Mouse (Mus musculus): ENCODE measurements around the gene Cinp. TPM values are rescaled to one million over a fixed set of nuclear protein-coding genes. Genes with fewer than 3 reads are reported as not detected.

Cinp gene
- 47.4 and 50.2 TPM in 2 replicates for total RNA-seq (2021)
- long read RNA-seq, experiment 1, transcript Cinp-201 (5 exons, 2,029 nt) = major isoform, 35 of 59 reads
- long read RNA-seq, experiment 1, partial matches to known transcripts = 2 of 59 reads
- long read RNA-seq, experiment 1, other reads (novel, unspliced or antisense) = 12 of 59 reads
- long read RNA-seq, experiment 2, transcript Cinp-201 (5 exons, 2,029 nt) = major isoform, 28 of 48 reads
- long read RNA-seq, experiment 2, partial matches to known transcripts = 4 of 48 reads
- long read RNA-seq, experiment 2, other reads (novel, unspliced or antisense) = 11 of 48 reads

GRCm38 (mm10) chr12:110889036-110890020 is at the start of gene Cinp, which contains the start of gene Tecpr2:
Gene Cinp (minus strand): TSS chr12:110889145.
Gene Tecpr2 (plus strand): TSS chr12:110889264.
- DNase-seq = peak; percentile 98

DNA sequence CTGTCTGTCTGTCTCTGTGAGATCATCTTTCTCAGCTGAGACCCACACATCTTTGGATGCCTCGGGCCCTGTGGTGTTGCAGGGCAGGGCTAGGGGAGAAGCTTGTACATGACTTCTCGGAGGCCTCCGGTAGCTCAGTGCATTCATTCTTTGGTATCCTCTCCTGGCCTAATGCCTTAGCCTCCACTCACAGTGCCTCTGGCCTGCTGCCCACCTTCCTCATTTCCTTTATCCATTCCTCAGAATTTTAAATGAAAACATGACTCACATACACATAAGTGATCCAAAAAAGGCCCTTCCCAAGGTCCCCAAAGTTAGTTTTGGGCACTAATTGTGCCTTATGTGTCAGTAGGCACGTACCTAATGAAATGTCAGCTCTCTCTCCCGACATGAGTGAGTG is 48.6 kb upstream of the Cinp start:
- DNase-seq = peak; percentile 58

DNA sequence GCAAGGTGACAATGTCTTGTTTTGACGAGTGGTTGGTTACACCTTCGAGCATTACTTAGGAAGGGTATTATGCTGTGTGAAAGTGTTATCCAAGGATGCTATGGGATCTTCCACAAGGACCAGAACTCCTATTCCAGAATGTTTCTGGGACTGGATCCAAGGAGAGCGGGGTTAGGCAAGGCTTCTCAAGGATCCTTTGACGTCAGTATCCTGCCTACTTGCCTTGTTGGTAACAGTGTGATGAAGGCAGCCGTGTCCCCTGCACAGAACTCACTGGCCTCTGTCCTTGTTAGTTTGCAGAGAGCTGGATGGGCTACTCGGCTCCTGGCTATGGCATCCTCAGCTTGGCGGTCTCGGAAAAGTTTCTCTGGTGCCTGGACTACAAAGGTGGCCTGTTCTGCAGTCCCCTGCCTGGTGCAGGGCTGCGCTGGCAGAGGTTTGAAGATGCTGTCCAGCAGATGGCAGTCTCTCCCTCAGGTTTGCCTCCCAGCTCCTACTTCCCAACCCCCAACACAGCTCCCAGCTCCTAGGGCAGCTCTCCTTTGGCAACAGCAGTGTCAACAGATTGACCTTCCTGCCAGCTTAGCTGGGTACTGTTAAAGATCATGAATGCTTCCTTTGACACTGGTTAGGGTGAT is 47.2 kb upstream of the Cinp start:
- DNase-seq = peak; percentile 93

GRCm38 (mm10) chr12:110932820-110933219 is 43.9 kb upstream of the Cinp start:
- DNase-seq = no peak

DNA sequence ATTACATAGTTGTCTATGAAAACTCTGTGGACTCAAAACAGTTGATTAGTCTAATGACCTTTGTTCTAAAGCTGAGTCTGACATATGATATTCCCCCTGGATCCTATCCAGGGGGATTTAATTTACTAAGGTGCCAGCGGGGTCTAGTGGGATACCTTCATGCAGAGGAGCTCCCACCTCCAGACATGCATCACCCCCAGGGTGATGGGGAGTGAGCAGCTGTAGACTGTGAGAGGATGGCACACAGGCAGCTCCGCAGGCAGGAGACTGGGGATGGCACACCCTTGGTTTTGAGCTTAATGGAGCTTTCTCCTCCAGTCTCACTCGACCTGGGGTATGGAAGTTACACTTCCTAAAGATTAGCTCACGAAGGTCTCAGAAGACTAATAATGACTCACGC is 32.6 kb upstream of the Cinp start:
- no peak for DNase-seq

- DNase-seq = no peak
These were observed 31.3 kb upstream of the Cinp start for GRCm38 (mm10) chr12:110920254-110920653.

DNA sequence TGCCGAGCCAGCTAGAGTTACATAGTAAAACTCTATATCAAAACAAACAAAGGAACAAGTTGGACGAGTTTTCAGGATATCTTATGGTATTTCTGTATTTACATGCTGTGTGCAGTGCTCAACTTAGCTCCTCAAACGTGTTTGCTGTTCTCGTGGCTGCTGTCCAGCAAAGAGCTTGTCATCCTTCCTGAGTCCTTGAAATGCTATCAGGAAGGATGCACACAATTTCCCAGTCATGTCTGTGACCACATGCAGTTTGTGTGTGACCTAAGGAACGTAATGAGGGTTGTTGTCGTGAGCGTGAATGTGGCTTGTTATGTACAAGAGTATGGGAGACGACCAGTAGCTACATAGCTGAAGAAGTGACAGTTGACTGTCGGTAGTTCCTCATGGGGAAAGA is 26.8 kb upstream of the Cinp start:
- peak; percentile 62 for DNase-seq

- DNase-seq = no peak
These were observed 21.0 kb upstream of the Cinp start for GRCm38 (mm10) chr12:110909962-110910361.

DNA sequence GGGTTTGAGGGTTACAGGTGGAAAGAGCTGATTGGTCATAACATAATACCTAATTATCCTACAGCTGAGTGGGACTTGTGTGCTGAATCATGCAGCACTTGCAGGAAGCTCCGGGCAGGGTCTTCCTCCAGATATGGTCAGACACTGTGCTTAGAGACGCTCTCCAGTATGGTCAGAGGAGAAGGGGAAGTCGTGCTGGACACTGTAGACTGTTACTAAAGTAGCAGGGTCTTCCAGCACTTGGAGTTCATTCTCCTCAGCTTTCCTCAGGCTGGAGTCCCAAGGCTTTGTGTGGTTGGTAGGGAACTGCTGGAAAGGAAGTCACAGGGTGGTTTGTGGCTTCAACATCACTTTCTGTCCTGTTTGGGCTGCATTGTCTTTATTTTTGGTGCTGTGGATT is 18.9 kb upstream of the Cinp start:
- DNase-seq = no peak

DNA sequence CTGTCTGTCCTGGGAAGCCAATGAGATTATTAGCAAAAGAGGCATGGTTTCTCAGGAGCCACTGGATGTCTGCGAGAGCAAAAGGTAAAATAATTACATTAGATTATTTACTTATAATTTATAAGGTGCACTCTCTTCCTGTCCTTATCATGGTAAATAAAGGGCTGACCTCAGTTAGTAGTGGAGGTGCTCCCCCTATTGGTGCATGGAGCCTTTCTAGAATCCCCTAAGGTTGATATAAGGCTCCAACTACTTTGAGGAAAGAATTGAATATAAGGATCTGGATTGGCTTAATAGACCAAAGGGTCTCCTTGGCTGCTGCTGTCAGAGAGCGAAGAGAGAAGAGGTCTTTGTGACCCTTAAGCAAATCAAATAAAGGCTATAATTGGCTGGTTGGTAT is 14.6 kb upstream of the Cinp start:
- DNase-seq = peak; percentile 29

DNA sequence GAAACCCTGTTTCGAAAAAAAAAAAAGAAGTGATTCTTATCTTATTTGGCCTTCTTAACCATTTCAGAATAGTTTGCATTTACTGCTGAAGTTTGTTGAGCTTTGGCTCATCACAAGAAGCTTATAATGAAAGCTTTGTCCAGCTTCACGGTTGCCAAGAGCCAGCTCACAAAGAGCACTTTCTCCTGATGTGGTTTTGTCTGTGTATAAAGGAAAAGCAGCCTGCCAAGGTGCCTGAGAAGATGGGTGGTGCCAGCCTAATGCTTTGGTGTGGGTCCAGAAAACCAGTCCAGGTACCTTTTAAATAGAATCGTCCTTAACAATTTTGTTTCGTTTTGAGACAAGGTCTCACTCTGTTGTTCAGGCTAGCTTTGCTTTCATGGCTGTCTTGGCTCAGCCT is 13.2 kb upstream of the Cinp start:
- no peak for DNase-seq

DNA sequence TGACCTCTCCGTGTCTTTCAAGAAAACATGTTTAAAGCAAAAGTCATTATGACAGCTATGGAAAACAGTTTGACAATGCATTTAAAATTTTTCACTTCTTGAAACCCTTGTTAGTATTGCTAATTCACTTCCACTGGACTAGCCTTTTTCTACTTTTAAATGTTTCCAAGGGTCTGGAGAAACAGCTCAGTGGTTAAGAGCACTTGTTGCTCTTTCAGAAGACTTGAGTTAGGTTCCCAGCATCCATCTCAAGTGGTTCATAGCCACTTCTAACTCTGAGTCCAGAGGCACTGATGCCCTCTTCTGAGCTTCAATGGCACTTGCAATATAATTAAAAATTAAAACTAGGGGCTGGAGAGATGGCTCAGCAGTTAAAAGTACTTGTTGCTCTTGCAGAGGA is 2.9 kb upstream of the Cinp start:
- DNase-seq = no peak

DNA sequence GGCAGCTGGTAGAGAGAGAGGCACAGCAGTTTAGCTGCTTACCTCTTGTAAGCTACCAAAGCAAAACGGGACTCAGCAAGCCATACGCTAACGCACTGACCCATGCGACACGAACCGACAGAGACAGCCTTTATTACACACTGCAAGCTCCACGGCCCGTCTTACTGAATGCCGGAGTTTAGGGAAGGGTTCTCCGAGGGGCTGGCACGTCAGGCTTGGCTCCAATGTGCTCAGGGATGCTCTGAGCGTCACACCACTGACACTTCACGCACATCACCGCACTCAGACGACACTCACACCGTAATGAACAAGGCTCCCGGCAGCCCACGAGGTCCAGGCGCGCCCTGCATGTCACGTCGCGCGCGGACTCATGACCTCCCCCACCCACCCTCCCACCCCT is 339 bp downstream of the Cinp start:
- DNase-seq = no peak

- DNase-seq = no peak
These were observed 839 bp downstream of the Cinp start for GRCm38 (mm10) chr12:110888106-110888505.

DNA sequence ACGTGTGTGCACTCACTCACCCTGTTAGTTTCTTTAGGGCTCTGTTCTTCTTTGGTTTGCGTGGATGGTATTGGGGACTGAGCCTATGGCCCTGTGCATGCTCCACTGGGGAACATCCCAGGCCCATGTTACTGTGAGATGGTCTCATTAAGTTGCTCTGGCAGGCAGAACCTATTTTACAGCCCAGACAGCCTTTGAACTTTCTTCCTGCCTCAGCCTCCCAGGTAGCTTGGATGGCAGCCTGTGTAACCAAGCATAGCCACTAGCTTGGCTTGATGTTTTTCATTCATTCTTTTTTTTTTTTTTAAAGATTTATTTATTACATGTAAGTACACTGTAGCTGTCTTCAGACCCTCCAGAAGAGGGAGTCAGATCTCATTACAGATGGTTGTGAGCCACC is 3.7 kb downstream of the Cinp start:
- DNase-seq = no peak

GRCm38 (mm10) chr12:110882291-110882690 is 6.7 kb downstream of the Cinp start:
- no peak for DNase-seq

DNA sequence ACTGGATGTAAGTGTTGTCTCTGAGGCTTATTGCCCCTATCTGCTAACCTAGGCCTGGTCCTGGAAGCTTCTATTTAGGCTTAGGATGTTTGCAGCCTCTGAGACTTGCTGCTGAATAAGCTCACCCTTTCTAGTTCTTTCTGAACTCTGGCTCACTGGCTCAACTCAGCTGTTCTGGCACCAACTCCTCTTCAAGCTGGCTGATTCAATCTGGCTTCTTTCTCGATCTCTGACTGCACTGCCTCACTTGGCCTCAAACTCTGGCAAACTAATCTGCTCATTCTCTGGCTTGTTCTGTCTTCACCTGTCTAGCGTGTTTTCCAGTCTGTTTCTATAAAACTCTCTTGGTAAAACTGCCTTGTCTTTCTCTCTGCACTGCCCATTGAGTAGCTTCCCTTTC is 13.6 kb downstream of the Cinp start:
- no peak for DNase-seq

DNA sequence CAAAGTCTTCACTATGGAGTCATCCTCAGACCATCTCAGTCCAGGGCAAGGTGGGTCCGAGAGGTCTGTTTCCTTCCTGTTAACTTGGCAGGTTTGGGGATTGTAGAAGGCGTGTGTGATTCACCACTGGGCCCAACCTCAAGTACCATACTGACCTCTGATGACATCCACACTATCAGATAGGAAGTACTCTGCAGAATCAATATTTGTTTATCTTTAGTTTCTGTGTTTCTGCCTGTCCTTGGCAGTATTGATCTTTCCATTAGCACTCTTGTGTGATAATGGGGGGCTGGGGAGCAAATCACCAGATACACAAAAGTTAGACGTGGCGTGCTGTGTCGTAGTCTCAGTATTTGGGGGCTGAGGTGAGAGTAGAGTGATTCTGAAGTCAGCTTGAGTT is 17.7 kb downstream of the Cinp start:
- DNase-seq = no peak

DNA sequence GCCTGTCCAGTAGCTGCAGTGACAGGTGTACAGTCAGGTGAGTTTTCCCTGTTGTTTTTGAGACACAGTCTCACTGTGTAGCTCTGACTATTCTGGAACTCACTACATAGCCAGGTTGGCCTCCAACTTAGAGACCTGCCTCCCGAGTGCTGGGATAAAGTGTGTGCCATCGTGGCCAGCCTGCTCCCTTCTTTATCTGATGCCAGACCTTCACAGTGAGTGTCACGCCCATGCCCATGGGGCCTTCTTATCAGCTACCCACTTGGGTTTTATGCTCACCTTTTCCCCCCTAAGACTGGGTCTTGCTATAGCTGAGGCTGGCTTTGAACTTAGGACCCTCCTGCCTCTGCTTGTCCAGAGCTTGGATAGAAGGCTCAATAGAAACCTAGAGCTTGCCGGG is 18.8 kb downstream of the Cinp start:
- DNase-seq = no peak

DNA sequence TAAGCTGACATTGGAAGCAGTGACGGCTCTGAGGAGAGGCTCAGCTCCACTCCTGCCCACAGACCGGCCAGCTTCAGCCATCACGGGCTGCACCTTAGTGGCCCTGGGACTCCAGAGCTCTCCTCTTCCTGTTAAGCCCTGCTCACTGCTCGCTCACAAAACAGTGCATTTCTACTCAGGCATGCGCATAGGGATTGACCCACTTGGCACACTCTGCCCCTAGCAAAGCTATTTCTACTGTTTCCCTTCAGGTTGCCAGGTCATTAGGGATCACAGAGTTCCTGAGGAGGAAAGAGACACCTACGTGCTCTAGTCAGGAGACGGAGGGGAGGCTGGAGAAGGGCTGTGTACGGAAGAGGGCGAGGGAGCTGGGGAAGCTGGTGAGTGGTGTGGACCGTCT is 23.0 kb downstream of the Cinp start:
- DNase-seq = peak; percentile 40

- DNase-seq = no peak
These were observed 23.4 kb downstream of the Cinp start for GRCm38 (mm10) chr12:110865571-110865970.

GRCm38 (mm10) chr12:110864008-110864407 is 24.9 kb downstream of the Cinp start:
- no peak for DNase-seq

DNA sequence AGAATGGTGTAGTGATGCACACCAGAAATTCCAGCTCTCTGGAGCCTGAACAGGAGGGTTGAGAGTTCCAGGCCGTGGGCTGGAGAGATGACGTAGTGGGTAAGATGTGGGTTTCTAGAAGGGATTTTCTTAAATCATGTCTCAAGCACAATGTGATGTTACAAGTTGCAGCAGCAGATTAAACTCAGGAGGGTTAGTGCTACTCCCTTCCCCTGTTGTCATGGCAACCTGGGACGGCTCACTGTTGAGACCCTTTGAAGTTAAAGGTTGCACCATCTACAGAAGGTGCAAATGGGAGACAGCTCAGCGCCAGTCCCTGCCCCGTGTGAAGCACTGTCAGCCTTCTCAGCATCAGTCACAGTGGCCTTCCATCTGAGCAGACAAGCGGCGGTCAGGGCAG is 27.7 kb downstream of the Cinp start:
- no peak for DNase-seq
